Mouse (Mus musculus) left cerebral cortex, postnatal 4 days (tissue): ENCODE measurements around the gene Fto. TPM values are rescaled to one million over a fixed set of nuclear protein-coding genes. Genes with fewer than 3 reads are reported as not detected.

Source experiments
- DNase-seq: peaks from one replicate; pipeline ENCODE4 v3.0.0-alpha.2; 2022
- intact Hi-C: fragments of 180-260 bp; cut with DNase I; formaldehyde crosslinking; loops from one replicate; pipeline ENCODE4 v1.15.1; 2025
- total RNA-seq, 2 experiments: library from RNA; stranded (reverse); gene quantifications; 2 replicates each; pipeline ENCODE4 v1.2.3; 2021

Fto gene
- 100 to 1,000 TPM; 121 to 133 TPM for total RNA-seq

DNA sequence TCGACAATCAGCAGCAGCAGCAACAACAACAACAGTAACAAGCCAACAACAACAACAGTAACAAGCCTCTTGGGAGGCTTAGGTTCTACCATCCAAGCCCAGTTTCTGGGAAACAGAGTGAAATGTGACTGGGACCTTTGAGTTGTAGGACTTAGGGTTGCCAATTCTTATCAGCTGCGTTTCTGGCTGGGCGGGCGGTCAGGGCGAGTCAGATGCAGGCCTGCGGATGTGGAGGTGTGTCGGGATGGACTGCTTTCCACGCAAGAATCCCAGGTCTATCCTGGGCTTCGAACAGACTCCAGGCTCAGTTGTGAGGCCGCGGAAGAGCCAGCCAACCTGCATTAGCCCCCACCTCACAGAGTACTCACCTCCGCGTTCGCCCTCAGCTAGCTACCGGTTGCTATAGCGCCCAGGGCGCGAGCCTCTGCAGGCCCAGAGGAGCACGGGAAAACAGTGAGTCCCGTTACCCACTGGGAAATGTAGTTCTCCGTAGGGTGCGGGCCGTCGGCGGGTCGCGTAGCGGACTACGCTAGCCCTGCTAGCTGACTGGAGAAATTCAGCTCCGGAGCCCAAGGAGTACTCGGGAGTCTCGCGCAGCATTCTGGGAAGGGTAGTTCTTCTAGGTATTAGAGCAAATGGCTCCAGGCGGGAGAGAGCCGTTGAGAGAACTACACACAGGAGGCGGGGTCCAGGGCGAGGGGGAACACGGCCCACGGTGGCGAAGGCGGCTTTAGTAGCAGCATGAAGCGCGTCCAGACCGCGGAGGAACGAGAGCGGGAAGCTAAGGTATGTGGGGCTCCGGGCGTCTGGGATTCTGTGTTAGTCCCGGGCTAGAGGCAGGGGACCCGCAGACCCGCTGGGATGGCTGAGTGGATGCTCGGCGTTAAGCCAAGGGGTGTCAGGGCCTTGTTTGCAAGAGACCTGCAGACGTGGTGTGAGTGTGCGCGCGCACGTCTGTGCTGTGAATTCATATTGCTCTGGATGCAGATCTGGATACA, at the start of gene Fto, which contains the start of gene Rpgrip1l:
TSS of gene Fto (plus strand) at position 691 of the 998 bp plus-strand sequence.
TSS of gene Rpgrip1l (minus strand) at position 428 of the 998 bp plus-strand sequence.
- intact Hi-C loops = no loop called here
- peak; percentile 98 for DNase-seq

DNA sequence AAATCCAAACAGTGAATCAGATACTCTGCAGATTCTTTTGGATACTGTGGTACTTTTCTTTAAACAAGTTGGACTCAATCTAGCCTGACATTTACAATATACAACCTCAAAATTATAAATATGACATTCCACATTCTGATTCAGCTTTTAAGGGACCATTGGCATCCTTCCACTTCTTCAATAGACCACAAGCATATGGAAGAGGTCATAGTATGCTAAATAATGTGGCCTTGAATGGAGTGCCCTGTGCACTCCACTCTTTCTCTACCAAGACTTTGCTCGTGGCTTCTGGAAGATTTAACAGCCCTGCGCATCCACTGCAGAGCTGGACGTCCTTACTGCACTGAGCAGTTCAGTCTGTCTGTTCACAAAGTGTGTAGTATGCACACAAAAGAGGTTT, 49.4 kb upstream of the Fto start:
- no peak for DNase-seq
- intact Hi-C loops = no loop called here

- intact Hi-C loops = no loop called here
- no peak for DNase-seq
Measured at GRCm38 (mm10) chr8:91264564-91264963, 48.8 kb upstream of the Fto start.

- no peak for DNase-seq
- intact Hi-C loops = no loop called here
Measured at GRCm38 (mm10) chr8:91269374-91269958, 43.9 kb upstream of the Fto start.

DNA sequence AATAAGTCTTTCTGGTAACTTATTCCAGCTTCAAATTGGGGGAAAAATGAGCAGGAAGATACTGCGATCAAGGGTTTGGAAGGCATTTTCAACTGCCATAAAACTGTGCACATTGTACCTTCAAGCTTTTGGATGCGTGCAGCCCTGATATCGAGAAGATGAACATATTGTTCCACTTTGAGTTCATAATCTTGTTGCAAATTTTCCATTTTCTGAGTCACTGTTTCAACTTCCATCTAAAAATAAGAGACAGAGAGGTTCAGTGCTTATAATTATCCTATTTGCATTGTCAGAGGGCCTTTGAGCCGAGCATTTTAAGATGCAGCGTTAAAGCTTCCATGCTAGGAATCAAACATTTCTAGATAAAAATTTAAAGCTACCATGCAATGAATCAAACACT, 39.8 kb upstream of the Fto start:
- DNase-seq = no peak
- intact Hi-C loops = no loop called here

DNA sequence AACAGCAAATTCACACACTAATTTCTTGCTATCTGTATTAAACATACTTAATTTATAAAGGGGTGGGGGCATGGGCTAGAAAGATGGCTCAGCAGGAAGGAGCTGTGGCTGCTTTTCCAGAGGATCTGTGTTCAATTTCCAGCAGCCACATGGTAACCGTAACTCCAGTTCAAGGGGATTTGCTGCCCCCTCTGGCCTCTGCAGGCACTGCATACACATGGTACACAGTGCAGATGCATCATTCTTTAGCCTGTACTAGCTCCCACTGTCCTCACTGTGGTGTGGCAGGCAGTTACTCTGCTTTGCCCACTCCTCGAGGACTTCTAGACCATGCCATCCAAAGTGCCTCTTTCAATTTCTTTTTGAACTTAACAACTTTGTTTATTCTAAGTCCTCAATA, 37.0 kb upstream of the Fto start:
- intact Hi-C loops = no loop called here
- no peak for DNase-seq

GRCm38 (mm10) chr8:91278060-91278459, 35.3 kb upstream of the Fto start:
- intact Hi-C loops = no loop called here
- no peak for DNase-seq

- DNase-seq = no peak
- intact Hi-C loops = no loop called here
Measured at GRCm38 (mm10) chr8:91280467-91281212, 32.7 kb upstream of the Fto start.

- intact Hi-C loops = no loop called here
- no peak for DNase-seq
Measured at GRCm38 (mm10) chr8:91281545-91281944, 31.8 kb upstream of the Fto start.

DNA sequence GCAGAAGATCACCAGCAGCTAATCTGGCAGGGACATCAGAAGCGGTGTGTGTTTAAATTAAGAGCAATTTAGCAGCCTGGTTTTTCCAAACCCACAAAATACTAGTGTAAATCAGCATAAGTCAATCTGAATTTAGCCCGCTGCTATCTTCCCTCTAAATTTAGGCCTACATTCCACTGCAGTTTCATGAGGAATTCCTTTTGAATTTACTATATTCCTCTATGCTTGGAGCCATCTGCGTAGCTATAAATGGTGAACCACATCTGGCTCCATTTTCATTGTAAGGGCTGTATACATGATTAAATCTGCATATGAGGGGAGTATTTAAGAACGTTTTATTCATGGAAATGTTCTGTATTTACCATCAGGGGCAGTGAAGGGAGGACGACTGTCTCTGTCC, 30.7 kb upstream of the Fto start:
- intact Hi-C loops = no loop called here

DNA sequence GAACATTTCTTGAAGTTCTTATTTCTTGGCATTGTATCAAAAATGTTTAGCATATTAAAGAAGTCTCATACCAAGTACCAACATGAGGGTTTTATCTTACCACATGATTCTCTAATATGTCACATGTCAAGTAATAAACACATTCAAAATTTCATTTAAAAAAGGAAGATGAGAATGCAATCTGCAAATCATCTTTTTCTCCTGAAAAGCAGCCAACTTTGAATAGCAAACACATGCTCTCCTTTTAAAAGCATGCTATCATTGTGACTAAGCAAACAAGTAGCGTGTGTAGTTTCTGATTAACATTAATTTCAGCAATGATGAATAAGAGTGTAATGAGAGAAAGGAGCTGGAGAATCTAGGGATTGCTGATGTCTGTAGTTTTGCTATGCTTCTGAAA, 29.5 kb upstream of the Fto start:
- DNase-seq = no peak
- intact Hi-C loops = no loop called here

More for the DNA sequence above, 30.7 kb upstream of the Fto start:
- DNase-seq = no peak

GRCm38 (mm10) chr8:91286237-91286636, 27.1 kb upstream of the Fto start:
- DNase-seq = no peak
- intact Hi-C loops = no loop called here

- intact Hi-C loops = no loop called here
Measured at GRCm38 (mm10) chr8:91290576-91290975, 22.7 kb upstream of the Fto start.

GRCm38 (mm10) chr8:91295786-91296185, 17.5 kb upstream of the Fto start:
- intact Hi-C loops = no loop called here
- DNase-seq = no peak

More at GRCm38 (mm10) chr8:91290576-91290975, 22.7 kb upstream of the Fto start:
- no peak for DNase-seq

- intact Hi-C loops = no loop called here
- no peak for DNase-seq
Measured at GRCm38 (mm10) chr8:91298672-91299071, 14.7 kb upstream of the Fto start.

DNA sequence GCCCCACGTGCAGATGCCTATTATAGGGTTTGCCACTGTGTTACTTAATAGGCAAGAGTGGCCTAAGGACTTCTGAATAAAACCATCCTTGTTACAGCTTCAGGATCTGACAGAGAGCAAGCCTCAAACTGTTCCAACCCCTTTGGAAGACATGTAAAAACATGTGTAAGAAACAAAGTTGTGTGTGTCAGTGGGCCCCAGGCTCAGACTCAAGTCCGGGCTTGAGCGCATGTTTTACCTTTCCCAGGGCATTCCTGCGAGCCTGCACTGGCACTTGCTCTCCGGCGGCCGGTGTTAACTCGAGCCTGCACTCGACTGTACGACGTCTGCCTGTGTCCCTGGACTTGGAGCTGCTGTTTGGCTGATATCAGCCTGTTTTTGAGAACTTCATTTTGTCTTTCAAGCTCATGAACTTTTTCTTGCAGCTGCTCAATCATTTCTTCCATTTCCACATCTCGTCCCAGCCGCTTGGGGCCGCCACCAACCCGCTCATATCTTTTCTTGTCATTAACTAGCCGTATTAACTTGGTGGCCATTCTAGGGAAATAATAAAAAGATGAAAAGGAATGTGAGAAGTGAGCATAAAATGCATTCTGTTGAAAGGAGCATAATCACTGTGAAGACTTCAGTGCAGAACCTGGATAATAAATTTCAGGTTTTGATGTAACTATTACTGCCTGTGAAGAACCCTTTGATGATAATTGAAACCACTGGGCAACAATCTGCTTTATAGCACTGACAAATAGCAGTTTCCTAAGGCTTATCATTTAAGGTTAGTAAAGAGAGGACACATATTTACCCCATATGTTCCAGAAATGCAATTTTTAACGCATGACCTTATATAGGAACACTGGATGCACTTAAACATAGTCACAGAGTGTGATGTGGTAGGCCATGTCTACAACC, 8.6 kb upstream of the Fto start:
- intact Hi-C loops = no loop called here
- DNase-seq = no peak

- no peak for DNase-seq
- intact Hi-C loops = no loop called here
Measured at GRCm38 (mm10) chr8:91312342-91312741, 983 bp upstream of the Fto start.

DNA sequence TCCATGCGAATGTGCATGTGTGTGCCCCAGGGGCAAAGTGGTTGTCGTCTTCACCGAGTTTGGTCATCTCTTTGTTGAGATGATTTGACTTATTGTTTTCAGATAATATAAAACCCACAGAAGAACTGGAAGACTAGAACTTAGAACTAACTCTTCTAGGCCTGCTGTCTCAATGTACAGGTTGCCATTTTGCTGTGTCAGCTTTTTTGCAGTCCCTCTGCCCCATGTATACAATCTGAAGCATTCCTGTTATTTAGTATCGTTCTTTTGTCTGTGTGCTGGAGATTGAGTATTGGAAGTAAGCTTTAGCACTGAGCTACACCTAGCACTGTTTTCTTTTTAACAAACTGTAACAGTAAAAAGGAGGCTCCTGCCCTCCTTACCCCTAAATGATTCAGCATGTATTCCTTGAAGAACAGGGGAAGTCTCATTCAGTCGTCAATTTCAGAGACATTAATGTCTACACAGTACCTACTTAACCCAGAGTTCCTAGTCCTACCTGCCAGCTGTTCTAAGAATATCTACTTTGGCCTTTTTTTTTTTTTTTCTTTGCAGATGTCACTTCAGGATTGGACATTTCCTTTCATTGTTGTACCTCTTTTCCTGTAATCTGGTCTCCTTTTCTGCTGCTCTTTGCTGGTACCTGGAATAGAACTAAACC, 4.4 kb downstream of the Fto start:
- no peak for DNase-seq
- intact Hi-C loops = no loop called here

GRCm38 (mm10) chr8:91318938-91319729, 5.8 kb downstream of the Fto start:
- no peak for DNase-seq
- intact Hi-C loops = no loop called here
